Mouse (Mus musculus) midbrain, embryonic 14.5 days (tissue): Measurements from ENCODE around the gene Fhod1. TPM values are rescaled to one million over a fixed set of nuclear protein-coding genes. Genes with fewer than 3 reads are reported as not detected.
"Not testable (repeated sequence)": the region's sequence is repeated elsewhere in the genome, so short reads cannot be mapped to it uniquely, and the experiment has no call there.

Experiments
- ATAC-seq: fragments of 200-750 bp; cut with Nextera tagmentation; 2 replicates; pipeline ENCODE4 v1.8.0; 2017; ENCODE audit warnings: moderate number of reproducible peaks, moderate library complexity; ENCODE audit not compliant: low FRiP score, low TSS enrichment
- DNase-seq: peaks from one replicate; pipeline ENCODE4 v3.0.0-alpha.2; 2015
- H3K27ac ChIP-seq: fragments of 300-500 bp; sonication (generic); replicated peaks from 2 replicates; pipeline ENCODE4 v1.5.1; 2014; ENCODE audit warnings: mild to moderate bottlenecking, low read depth, low read length, moderate library complexity
- H3K27me3 ChIP-seq: fragments of 300-500 bp; sonication (generic); 2 replicates; pipeline ENCODE4 v1.6.1; 2014; ENCODE audit warnings: low read length, control low read depth, mixed read lengths; ENCODE audit not compliant: control insufficient read depth, insufficient read depth
- H3K36me3 ChIP-seq: fragments of 300-500 bp; sonication (generic); 2 replicates; pipeline ENCODE4 v1.6.1; 2014; ENCODE audit warnings: low read length, control low read depth; ENCODE audit not compliant: control insufficient read depth, insufficient read depth
- H3K4me1 ChIP-seq: fragments of 300-500 bp; sonication (generic); 2 replicates; pipeline ENCODE4 v1.6.1; 2014; ENCODE audit warnings: mild to moderate bottlenecking, antibody characterized with exemption, low read length, control low read depth; ENCODE audit not compliant: control insufficient read depth, insufficient read depth
- H3K4me2 ChIP-seq: fragments of 300-500 bp; sonication (generic); 2 replicates; pipeline ENCODE4 v1.6.1; 2014; ENCODE audit warnings: mild to moderate bottlenecking, low read length, moderate library complexity
- H3K4me3 ChIP-seq: fragments of 300-500 bp; sonication (generic); replicated peaks from 2 replicates; pipeline ENCODE4 v1.5.1; 2014; ENCODE audit warnings: low read depth, low read length
- H3K9ac ChIP-seq: fragments of 300-500 bp; sonication (generic); replicated peaks from 2 replicates; pipeline ENCODE4 v1.6.1; 2014; ENCODE audit warnings: mild to moderate bottlenecking, low read length, moderate library complexity
- H3K9me3 ChIP-seq: fragments of 300-500 bp; sonication (generic); 2 replicates; pipeline ENCODE4 v1.6.1; 2016; ENCODE audit warnings: low read length, control low read depth, mixed read lengths; ENCODE audit not compliant: control insufficient read depth
- WGBS: fragments of 180-500 bp; shearing (Covaris S2); extraction: QIAGEN DNeasy Blood & Tissue Kit; methylation state at CpG from one replicate; pipeline ENCODE4 v1.1.7; 2014; 5-methylcytosine and 5-hydroxymethylcytosine counted together
- polyA plus RNA-seq: library from polyadenylated mRNA; unstranded; fragments of >200 nt; fragmentation: Nextera tagmentation; extraction: Ambion mirVana; gene quantifications from 2 replicates; pipeline ENCODE4 v1.2.1, GENCODE M21; 2014

The Fhod1 gene
- polyA plus RNA-seq, 1 experiment from 2014 or later = 0.84 TPM

DNA sequence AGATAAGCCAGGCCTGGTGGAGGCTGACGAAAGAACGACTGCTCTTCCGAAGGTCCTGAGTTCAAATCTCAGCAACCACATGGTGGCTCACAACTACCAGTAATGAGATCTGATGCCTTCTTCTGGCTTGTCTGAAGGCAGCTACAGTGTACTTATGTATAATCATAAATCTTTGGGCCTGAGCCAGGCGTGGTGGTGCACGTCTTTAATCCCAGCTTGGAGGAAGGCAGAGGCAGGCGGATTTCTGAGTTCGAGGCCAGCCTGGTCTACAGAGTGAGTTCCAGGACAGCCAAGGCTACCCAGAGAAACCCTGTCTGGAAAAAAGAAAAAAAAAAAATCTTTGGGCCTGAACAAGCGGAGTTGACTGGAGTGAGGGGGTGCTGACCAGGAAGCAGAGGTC lies 56.4 kb downstream of the Fhod1 start:
- not testable (repeated sequence) for H3K4me2 ChIP-seq, DNase-seq, H3K4me3 ChIP-seq, H3K27me3 ChIP-seq, H3K9ac ChIP-seq, H3K27ac ChIP-seq, ATAC-seq, H3K9me3 ChIP-seq, H3K36me3 ChIP-seq
- WGBS = 82% methylated on average over 8 of the region's 8 CpGs
- H3K4me1 ChIP-seq = peaks cover 32% of the 10 kb centered on the region

- Histone ChIP-seq H3K4me2 (peak overlapping the region; percentile 67), H3K4me3 (peak overlapping the region; percentile 49), H3K9me3 (no peaks in the 10 kb centered on the region), H3K27ac (no peak overlapping the region), H3K36me3 (no peaks in the 10 kb centered on the region), H3K27me3 (peaks cover 10% of the 10 kb centered on the region; the same call in 1 of the 2 replicates), H3K4me1 (peaks cover 38% of the 10 kb centered on the region), H3K9ac (peak overlapping the region; percentile 7; the same call in 1 of the 2 replicates)
- DNase-seq (peak; percentile 90), ATAC-seq (no peak)
- 4% methylated on average over 31 of the region's 31 CpGs for WGBS
These were observed 57.0 kb downstream of the Fhod1 start for GRCm38 (mm10) chr8:105290554-105291314.

GRCm38 (mm10) chr8:105289805-105290460 lies 57.8 kb downstream of the Fhod1 start, which contains the start of gene 4931428F04Rik:
4931428F04Rik (minus strand) TSS chr8:105289864.
- H3K4me1 ChIP-seq = peaks cover 42% of the 10 kb centered on the region
- DNase-seq = peak; percentile 76
- peak; percentile 43 for ATAC-seq
- peak within 1 kb of the TSS; percentile 49 for H3K4me3 ChIP-seq
- peaks cover 8% of the 10 kb centered on the region for H3K36me3 ChIP-seq
- peak within 1 kb of the TSS; percentile 67 for H3K4me2 ChIP-seq
- 1% methylated on average over 43 of the region's 43 CpGs for WGBS
- H3K27ac ChIP-seq = peak within 1 kb of the TSS; percentile 94
- H3K27me3 ChIP-seq = peaks cover 10% of the 10 kb centered on the region; the same call in 1 of the 2 replicates
- H3K9ac ChIP-seq = peak within 1 kb of the TSS; percentile 66
- H3K9me3 ChIP-seq = no peaks in the 10 kb centered on the region

- peak overlapping the region; percentile 67 for H3K4me2 ChIP-seq
- H3K4me3 ChIP-seq = peak overlapping the region; percentile 49
- ATAC-seq = peak; percentile 93
- peak; percentile 100 for DNase-seq
- H3K27me3 ChIP-seq = peaks cover 10% of the 10 kb centered on the region; the same call in 1 of the 2 replicates
- peak overlapping the region; percentile 94 for H3K27ac ChIP-seq
- peaks cover 42% of the 10 kb centered on the region for H3K4me1 ChIP-seq
- no peaks in the 10 kb centered on the region for H3K9me3 ChIP-seq
- under 1% methylated on average over 53 of the region's 53 CpGs for WGBS
- peaks cover 14% of the 10 kb centered on the region for H3K36me3 ChIP-seq
- H3K9ac ChIP-seq = peak overlapping the region; percentile 66
These were observed 58.6 kb downstream of the Fhod1 start for GRCm38 (mm10) chr8:105288958-105289732.

DNA sequence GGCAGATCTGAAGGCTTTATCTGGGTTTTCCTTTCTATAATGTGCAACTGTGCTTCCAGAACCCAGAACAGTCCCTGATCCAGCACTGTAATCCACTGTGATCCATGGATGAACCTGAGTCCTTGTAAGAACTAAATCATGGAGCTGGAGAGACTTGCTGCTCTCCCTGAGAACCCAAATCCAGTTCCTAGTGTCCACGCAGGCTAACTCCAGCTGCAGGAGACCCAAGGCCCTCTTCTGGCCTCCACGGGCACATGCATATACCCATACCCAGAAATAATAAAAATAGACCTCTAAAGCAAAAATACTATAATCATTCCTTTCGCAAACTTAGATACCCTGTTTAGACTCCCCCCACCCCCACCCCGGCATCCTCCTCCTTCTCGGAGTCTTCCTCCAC lies 59.5 kb downstream of the Fhod1 start:
- Histone ChIP-seq H3K4me3 (peak overlapping the region; percentile 49), H3K4me2 (peak overlapping the region; percentile 67), H3K9me3 (no peaks in the 10 kb centered on the region), H3K27ac (peak overlapping the region; percentile 94), H3K9ac (peak overlapping the region; percentile 66), H3K27me3 (peaks cover 10% of the 10 kb centered on the region; the same call in 1 of the 2 replicates), H3K36me3 (peaks cover 20% of the 10 kb centered on the region), H3K4me1 (peaks cover 42% of the 10 kb centered on the region)
- 87% methylated on average over 5 of the region's 5 CpGs for WGBS
- DNase-seq (no peak), ATAC-seq (no peak)

GRCm38 (mm10) chr8:105286907-105287306 lies 60.8 kb downstream of the Fhod1 start:
- Histone ChIP-seq H3K4me2 (peak overlapping the region; percentile 67), H3K9me3 (no peaks in the 10 kb centered on the region), H3K36me3 (peaks cover 34% of the 10 kb centered on the region), H3K27me3 (peaks cover 10% of the 10 kb centered on the region; the same call in 1 of the 2 replicates), H3K9ac (peak overlapping the region; percentile 20; the same call in 1 of the 2 replicates), H3K4me3 (no peak overlapping the region), H3K4me1 (peaks cover 42% of the 10 kb centered on the region), H3K27ac (no peak overlapping the region)
- 88% methylated on average over 4 of the region's 4 CpGs for WGBS
- ATAC-seq = no peak
- no peak for DNase-seq

DNA sequence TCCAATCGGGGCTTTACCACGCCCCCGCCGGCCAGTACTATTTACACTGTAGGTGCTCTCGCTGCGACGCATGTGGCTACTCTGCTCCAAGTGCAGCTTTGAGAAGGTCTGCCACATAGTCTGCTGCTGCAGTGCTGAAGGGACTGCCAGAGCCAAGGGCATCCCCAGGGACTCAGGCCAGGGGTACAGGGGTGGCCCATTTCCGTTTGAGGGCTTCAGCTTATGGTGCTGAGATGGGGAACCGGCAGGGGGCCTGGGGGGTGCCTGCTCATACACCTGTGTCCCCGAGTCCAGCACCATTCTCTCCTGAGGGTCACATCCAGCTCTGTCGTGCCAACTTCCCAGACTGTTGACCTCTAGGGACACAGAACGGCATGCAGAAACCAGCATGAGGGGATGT lies 62.2 kb downstream of the Fhod1 start:
- H3K36me3 ChIP-seq = peaks cover 44% of the 10 kb centered on the region

GRCm38 (mm10) chr8:105283074-105283473 lies 64.7 kb downstream of the Fhod1 start:
- Histone ChIP-seq H3K4me1 (peaks cover 34% of the 10 kb centered on the region), H3K9ac (no peak overlapping the region), H3K9me3 (no peaks in the 10 kb centered on the region), H3K27ac (no peak overlapping the region), H3K27me3 (peaks cover 19% of the 10 kb centered on the region; the same call in 1 of the 2 replicates), H3K4me3 (no peak overlapping the region), H3K36me3 (peaks cover 53% of the 10 kb centered on the region), H3K4me2 (no peak overlapping the region)
- ATAC-seq (no peak), DNase-seq (peak; percentile 44)
- 24% methylated on average over 23 of the region's 23 CpGs for WGBS

More for the DNA sequence above, 62.2 kb downstream of the Fhod1 start:
- Histone ChIP-seq H3K4me2 (peak overlapping the region; percentile 17; the same call in 1 of the 2 replicates), H3K4me1 (peaks cover 39% of the 10 kb centered on the region), H3K9me3 (no peaks in the 10 kb centered on the region), H3K27me3 (peaks cover 3% of the 10 kb centered on the region; the same call in 1 of the 2 replicates), H3K27ac (no peak overlapping the region), H3K4me3 (no peak overlapping the region), H3K9ac (no peak overlapping the region)
- DNase-seq = no peak
- 52% methylated on average over 12 of the region's 12 CpGs for WGBS
- no peak for ATAC-seq
